Mouse (Mus musculus) T-cell, adult 2 months (primary cell): ENCODE results near the gene Snd1.

Experiments used
- DNase-seq: peaks from one replicate; pipeline ENCODE4 v3.0.0; 2022; ENCODE audit warnings: low spot score

Gene Snd1

DNA sequence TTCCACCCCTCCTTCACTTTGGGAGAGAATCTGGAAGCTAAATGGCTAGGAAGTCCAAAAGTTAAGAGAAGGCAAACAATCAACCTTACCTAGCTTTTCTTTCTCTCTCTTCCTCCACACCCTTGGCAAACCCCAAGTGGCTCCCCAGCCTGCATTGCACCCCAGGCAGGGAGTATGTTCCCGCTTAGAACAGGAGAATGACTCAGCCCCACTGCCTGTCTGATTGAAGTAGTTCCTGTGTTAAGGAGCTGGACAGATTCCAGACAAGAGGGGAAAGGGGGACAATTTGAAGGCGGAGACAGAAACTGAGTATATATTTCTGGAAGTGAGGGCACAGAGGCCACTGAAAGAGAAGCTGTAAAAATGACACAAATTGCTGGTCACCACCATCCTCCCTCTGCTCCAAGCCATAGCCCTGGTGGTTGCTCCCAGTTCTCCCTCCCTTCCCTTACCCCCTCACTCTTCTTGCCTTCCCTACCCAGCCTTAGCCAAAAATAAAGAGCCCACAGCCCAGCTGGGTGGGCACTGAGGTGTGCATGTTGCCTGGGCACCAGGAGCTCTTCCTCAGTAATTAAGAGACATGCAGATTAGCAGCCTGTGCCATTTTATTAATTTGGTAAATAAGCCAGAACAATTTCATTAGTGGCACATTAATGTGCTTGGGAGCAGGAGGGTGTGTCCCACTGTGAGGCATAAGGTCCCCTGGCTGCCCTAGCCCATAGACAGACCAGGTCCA is 392.7 kb downstream of the Snd1 start:
- no peak for DNase-seq

DNA sequence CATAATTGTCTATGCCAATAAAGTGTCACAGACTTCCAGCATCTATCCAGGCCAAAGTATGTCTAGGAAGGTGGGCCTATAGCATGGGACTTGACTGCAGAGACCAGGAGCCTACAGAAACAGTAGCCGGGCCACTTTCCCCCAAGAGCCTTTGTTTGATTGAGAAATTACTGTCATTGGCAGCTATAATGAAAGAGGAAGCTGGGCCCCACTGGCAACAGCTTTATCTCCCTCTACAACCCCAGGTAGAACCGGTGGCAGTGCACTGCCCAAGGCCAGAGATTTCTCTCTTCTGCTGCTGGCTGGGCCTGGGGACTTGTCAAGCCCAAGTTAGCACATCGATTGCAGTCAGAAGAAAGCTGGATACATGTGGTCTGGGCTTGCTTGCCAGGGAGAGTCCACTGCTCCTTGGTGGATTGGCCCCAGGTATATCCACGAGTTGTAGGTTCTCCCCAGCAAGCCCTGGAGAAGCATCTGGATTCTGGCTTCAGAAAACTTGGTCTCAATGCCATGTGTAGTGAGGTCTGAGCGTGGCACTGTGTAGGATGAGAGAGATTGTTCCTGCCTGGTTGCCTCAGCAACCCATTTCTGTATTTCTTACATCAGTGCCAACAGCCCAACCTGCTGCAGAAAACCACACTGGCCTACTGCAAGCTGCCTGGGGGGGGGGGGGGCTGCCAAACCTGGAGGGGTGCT is 396.9 kb downstream of the Snd1 start:
- no peak for DNase-seq

GRCm38 (mm10) chr6:28872421-28872795 is 397.5 kb downstream of the Snd1 start:
- DNase-seq: no peak

DNA sequence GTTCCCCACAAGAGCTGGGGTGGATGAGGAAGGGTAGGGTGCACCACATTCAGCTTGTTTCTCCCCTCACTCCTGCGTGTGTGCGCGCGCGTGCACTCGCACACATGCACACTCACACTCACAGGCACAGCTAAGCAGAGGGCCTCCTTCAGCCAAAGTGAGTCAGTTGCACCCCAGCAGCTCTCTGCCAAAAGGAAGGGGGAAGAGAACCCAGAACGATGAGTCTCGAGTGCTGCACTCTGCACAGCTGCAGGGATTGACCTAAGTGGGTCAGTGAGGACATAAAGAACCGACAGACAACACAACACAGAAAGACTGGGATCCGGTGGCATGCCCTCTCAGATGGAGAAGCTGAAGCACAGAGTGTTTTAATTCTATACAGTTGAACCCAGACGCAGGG is 399.1 kb downstream of the Snd1 start:
- DNase-seq: no peak

DNA sequence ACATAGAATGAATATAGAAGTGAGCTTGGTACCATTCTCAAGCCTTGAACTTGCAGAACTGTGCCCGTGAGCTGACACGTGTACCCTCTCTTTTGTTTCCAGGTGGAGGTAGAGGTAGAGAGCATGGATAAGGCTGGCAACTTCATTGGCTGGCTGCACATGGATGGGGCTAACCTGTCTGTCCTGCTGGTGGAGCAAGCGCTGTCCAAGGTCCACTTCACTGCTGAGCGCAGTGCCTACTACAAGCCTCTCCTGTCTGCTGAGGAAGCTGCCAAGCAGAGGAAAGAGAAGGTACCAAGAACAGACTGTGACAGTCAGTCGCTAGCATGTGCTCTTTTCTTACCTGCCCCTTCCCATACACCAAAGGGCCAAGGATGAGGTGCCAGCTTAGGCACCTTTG is 399.8 kb downstream of the Snd1 start:
- no peak for DNase-seq

GRCm38 (mm10) chr6:28875333-28875732 is 400.4 kb downstream of the Snd1 start:
- DNase-seq: no peak

DNA sequence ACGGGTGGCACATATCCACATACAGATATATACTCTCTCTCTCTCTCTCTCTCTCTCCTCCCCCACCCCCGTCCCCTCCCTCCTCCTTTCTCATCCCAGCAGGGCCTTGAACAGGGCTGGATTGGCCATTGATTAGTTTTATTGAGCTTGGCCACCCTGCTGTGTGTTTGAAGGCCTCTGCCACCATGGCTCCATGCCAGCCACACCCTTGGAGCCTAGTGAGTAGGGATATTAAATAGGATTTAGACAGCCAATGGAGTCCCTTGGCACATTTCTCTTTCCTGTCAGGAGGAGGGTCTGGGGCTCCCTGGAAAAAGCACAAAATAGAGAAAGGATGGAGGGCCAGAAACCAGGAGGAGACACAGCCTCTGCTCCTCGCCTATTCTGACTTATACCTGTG is 401.6 kb downstream of the Snd1 start:
- no peak for DNase-seq

DNA sequence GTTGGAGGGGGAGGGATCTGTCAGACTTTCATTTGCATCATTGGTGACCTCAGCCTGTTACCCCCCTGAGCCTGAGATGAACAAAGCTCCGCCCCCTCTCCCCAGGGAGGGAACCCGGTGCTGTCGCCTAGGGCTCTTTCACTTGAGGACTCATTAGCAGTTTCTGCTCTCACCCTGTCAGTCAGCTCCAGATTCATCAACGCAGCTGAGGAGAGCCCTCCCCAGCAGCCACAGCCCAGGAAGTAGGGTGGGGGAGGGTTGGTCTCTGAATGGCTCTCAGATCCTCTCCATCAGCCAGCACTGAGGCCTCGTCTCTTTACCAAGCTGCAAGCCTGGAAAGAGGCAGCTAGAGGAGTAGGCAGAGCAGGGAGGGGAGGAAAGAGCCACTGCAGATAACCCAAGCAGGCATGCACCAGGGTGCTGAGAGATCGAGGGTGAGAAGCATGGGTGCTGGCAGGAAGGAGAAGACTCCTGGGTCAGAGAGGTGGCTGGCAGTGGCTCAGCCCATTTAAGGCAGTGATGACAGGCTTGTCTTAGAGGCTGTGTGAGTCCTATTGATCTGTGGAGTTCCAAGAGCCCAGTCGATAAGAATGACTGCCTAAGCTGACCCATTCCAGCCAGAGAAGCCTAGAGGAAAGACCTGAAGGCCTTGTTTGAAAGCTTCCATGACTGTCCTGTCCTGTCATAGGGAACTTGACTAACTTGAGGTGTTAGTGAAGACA is 403.2 kb downstream of the Snd1 start:
- peak; percentile 7 for DNase-seq

- DNase-seq: no peak
Observed at GRCm38 (mm10) chr6:28879315-28879714, 404.4 kb downstream of the Snd1 start.

DNA sequence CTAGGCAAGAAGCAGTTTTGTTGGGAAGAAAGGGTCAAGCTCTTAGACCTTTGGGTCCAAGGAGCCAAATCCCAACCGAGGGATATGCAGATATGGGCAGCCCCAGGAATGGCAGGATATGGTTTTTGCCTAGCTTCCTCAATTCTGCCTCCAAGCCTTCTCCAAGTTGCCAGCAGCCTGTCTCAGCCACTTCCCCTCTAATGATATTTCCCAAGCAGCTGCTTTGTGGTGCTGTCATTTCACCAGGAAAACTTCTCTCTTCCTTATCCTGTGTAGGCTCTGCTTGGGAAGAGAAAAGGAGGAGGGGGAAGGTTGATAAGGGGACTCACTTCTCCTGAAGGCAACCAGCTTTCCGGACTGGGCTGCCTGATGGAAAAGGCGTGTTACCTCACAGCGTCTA is 406.0 kb downstream of the Snd1 start:
- DNase-seq: no peak

DNA sequence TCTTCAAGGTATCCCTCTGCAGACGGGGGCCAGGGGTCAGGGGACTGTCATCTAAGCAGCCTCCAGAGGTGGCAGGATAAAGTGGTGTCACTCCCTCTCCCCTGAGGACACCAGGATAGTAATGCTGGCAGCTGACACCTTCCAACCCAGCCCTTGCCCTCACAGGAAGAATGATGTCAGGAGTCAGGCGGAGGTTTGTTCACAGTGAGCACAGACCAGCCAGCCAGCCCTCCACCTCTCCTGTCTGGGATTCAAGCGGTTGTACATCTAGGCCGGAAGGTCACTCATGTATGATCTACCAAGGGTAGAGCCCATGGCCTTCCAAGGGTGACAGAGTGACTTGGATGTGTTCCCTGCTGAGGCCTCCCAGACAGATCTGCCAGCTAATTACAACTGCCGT is 408.6 kb downstream of the Snd1 start:
- no peak for DNase-seq

DNA sequence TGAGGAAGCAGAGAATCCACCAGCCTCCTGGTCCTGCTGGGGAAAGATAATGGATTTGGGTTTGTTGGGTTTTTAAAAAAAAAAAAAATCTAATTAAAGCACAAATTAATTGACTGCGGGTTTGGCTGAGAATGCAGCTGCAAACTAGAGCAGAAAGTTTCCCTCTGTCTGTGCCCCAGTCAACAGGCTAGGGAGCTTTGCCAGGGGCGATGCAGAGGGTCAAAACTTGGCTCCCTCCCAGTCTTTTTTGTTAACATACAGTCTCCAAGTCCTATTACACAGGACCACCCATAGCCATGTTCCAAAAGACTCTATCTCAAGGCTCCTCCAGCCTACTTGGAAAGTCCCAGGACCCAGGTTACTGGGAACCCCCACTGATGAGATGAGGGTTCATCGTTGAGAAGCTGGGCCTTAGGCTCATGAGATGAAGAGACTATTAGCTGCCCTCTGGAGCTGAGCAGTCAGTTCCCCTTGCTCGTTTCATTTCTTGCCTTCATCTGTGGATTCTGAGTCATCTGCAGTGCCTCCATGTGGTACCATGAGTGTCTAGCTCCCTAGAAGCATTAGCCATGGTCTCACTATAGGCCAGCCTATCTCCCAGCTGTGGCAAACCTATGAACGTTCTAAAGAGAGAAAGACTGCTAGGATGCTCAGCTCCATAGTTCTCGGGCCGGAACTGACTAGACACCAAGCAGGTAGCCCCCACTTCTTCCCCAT is 411.9 kb downstream of the Snd1 start:
- no peak for DNase-seq

DNA sequence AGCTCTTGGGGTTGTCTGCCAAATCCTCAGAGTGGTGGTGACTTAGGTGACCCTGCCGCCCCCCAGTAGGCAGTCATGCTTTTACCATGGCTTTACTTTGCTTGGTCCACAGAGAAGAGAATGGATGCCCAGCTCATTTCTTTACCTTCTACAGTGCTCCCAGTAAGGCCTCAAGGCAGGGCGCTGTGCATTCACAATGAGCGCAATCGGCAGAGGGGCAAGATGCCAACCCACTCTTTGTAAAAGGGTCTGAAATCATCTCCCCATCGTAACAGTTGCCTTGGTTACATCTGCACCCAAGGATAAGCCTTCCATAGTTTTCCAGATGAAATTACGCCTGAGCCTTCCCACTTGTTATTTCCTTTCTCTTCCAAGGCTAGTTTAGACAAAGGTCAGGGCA is 415.5 kb downstream of the Snd1 start:
- no peak for DNase-seq

- no peak for DNase-seq
Observed at GRCm38 (mm10) chr6:28891480-28891879, 416.5 kb downstream of the Snd1 start.

DNA sequence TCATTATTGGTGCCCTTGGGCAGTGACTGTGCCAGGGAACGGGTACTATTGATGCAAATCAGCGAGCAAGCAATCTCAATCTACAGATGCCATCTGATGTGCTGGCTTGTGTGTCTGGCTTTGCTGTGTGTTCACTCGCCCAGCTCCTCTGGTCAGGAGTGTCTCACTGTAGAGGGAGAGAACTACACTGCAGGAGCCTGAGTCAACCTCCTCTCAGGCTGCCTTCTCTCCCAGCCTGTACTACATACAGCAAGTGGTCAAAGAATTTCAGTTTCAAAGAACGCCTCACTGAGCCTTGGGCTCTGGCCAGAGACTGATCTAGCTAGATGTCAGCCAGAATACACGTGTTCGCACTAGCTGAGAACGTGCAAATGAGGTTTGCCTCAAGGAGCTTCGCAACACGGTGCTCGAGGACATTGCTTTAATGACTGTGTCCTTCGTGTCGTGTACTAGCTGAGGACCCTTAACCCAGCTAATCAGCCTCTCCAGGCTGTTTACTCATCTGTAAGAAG is 420.1 kb downstream of the Snd1 start:
- no peak for DNase-seq

DNA sequence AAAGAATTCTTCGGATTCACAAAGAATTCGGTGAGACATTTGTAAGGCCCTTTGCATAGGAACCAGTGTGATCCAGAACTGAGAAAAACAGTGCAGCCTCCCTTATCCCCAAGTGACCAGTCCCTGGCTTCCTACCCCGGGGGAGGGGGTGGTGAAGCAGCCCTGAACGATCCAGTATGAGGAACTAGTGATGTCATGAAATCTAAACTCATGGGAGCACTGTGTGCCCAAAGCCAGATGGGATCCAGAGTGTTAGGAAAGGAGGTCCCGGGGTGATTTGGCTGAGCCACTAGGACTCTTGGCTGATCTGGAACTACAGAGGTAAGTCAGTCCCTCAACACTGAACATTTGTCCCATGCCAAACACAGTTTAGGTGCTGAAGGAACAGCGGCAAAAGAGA is 420.8 kb downstream of the Snd1 start:
- DNase-seq: no peak

GRCm38 (mm10) chr6:28896762-28897320 is 421.9 kb downstream of the Snd1 start:
- no peak for DNase-seq

GRCm38 (mm10) chr6:28897326-28898085 is 422.6 kb downstream of the Snd1 start:
- no peak for DNase-seq

- DNase-seq: peak; percentile 14
Observed at GRCm38 (mm10) chr6:28898836-28899235, 423.9 kb downstream of the Snd1 start.

DNA sequence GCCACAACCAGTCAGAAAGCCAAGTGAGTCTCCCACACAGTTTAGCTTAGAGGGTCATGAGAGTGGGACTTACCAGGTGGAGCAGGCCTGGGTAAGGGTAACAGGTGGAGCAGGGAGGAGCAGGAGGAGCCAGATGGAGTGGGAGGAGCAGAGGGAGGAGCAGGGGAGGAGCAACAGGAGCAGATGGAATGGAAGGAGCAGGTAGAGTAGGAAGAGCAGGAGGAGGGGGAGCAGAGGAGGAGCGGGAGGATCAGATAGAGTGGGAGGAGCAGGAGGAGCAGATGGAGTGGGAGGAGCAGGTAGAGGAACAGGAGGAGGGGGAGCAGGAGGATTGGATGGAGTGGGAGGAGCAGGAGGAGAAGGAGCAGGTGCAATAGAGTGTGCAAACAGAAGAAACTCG is 427.6 kb downstream of the Snd1 start:
- no peak for DNase-seq

DNA sequence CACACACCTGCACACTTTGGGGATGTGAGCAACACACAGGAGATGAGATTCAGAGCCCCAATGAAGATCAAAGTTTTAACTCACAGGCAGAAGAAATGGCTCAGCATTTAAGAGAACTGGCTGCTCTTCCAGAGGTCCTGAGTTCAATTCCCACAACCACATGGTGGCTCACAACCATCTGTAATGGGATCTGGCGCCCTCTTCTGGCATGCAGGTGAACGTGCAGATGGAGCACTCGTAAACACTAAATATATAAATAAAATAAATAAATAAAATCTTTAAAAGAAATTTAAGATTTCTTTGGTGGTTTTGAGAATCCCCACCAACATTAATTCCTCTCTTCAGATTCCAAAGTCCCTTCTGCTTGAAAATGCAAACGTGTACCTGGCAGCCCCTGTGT is 429.5 kb downstream of the Snd1 start:
- DNase-seq: no peak
